In genomic region chr10:75135518-75136162, GRCm38 (mm10) we compare ENCODE assay signal across 14 mouse cellular contexts.
A peak's percentile ranks its signal among the peaks of the same experiment; 100 is the strongest.
DNase-seq lines count a peak whose midpoint lies in the region; ATAC-seq and TF ChIP-seq lines count a peak whose summit lies in the region.
"Had no signal": no experiment of that assay in that cellular context is flagged by ENCODE, and none has a peak within 500 bp of the region (broad histone marks: within the 10 kb centered on the region; RNA-seq: fewer than 3 reads in every experiment).

No protein-coding gene starts in this region.

- peak; percentile 48 to 70 for DNase-seq in layer of hippocampus, adult 18-20 months (ENCODE audit: low spot score in 2 of 2)
- no peak for DNase-seq in layer of hippocampus, postnatal 14 days (ENCODE audit: low spot score in 2 of 2)
- DNase-seq in midbrain, embryonic 11.5 days (ENCODE audit: low spot score, missing footprints): peak; percentile 54
- DNase-seq in midbrain, postnatal 0 days (ENCODE audit: low spot score): no peak
- DNase-seq in layer of hippocampus, postnatal 36 days: peak; percentile 32 to 44
- no peak for DNase-seq in urinary bladder, postnatal 25 days (ENCODE audit: low spot score)
- DNase-seq in adrenal gland, postnatal 36 days: no peak
- DNase-seq: lung, postnatal 14 days; thymus, postnatal 25 days had no signal

- no peaks in the 10 kb centered on the region for H3K27me3 ChIP-seq in midbrain, embryonic 11.5 days (ENCODE audit: control insufficient read depth, insufficient read depth, low read length)
- H3K27me3 ChIP-seq in midbrain, postnatal 0 days (ENCODE audit: insufficient read depth, low read length): no peaks in the 10 kb centered on the region
- H3K27me3 ChIP-seq in forebrain, embryonic 15.5 days: no peaks in the 10 kb centered on the region
- H3K27me3 ChIP-seq: kidney, embryonic 15.5 days; liver, embryonic 15.5 days had no signal

- H3K36me3 ChIP-seq in midbrain, embryonic 11.5 days (ENCODE audit: control insufficient read depth, insufficient read depth, low read length): peaks cover 3% of the 10 kb centered on the region
- peaks cover 26% of the 10 kb centered on the region for H3K36me3 ChIP-seq in midbrain, postnatal 0 days (ENCODE audit: insufficient read depth, low read length)
- H3K36me3 ChIP-seq in forebrain, embryonic 15.5 days: peaks cover 40% of the 10 kb centered on the region

- H3K9ac ChIP-seq in midbrain, embryonic 11.5 days (ENCODE audit: low read length): no peak overlapping the region
- H3K9ac ChIP-seq in midbrain, postnatal 0 days (replicated peaks; ENCODE audit: low read length, poor library complexity, severe bottlenecking): no peak overlapping the region
- no peak overlapping the region for H3K9ac ChIP-seq in forebrain, embryonic 15.5 days (replicated peaks)
- H3K9ac ChIP-seq: heart, embryonic 15.5 days; kidney, embryonic 15.5 days; liver, embryonic 15.5 days had no signal

- no peak for TF ChIP-seq CTCF in midbrain, postnatal 0 days (IDR thresholded peaks at IDR 0.05)

- ATAC-seq in midbrain, embryonic 11.5 days (ENCODE audit: low FRiP score): peak; percentile 31; the same call in 1 of the 2 replicates
- ATAC-seq in midbrain, postnatal 0 days (ENCODE audit: low FRiP score): no peak
- ATAC-seq in forebrain, embryonic 15.5 days (replicated peaks): peak; percentile 32
- ATAC-seq: activated CD4-positive, CD25-positive, alpha-beta regulatory T cell, adult 4 months had no signal

- H3K27ac ChIP-seq in midbrain, embryonic 11.5 days (ENCODE audit: low read depth, low read length): no peak overlapping the region
- no peak overlapping the region for H3K27ac ChIP-seq in midbrain, postnatal 0 days (ENCODE audit: low read depth, low read length)
- peak overlapping the region; percentile 34; the same call in 1 of the 2 replicates for H3K27ac ChIP-seq in forebrain, embryonic 15.5 days (replicated peaks)
- H3K27ac ChIP-seq: heart, embryonic 15.5 days; kidney, embryonic 15.5 days; liver, embryonic 15.5 days had no signal

- H3K4me3 ChIP-seq in midbrain, embryonic 11.5 days (ENCODE audit: low read depth, low read length): no peak overlapping the region
- H3K4me3 ChIP-seq in midbrain, postnatal 0 days (ENCODE audit: low read depth, low read length): no peak overlapping the region
- H3K4me3 ChIP-seq in forebrain, embryonic 15.5 days: no peak overlapping the region
- H3K4me3 ChIP-seq: heart, embryonic 15.5 days; kidney, embryonic 15.5 days; liver, embryonic 15.5 days had no signal

- no peaks in the 10 kb centered on the region for H3K4me1 ChIP-seq in midbrain, embryonic 11.5 days (ENCODE audit: control insufficient read depth, insufficient read depth, low read length)
- no peaks in the 10 kb centered on the region for H3K4me1 ChIP-seq in midbrain, postnatal 0 days (ENCODE audit: insufficient read depth, low read length)
- peaks cover 19% of the 10 kb centered on the region for H3K4me1 ChIP-seq in forebrain, embryonic 15.5 days
- H3K4me1 ChIP-seq: kidney, embryonic 15.5 days had no signal

- H3K9me3 ChIP-seq in midbrain, embryonic 11.5 days (ENCODE audit: control insufficient read depth, low read length): no peaks in the 10 kb centered on the region
- H3K9me3 ChIP-seq in midbrain, postnatal 0 days (ENCODE audit: low read length): no peaks in the 10 kb centered on the region
- H3K9me3 ChIP-seq in forebrain, embryonic 15.5 days: no peaks in the 10 kb centered on the region
- H3K9me3 ChIP-seq: heart, embryonic 15.5 days; kidney, embryonic 15.5 days; liver, embryonic 15.5 days had no signal

- 88% methylated on average over 21 of the region's 21 CpGs for WGBS in midbrain, embryonic 11.5 days
- WGBS in midbrain, postnatal 0 days: 85% methylated on average over 21 of the region's 21 CpGs
- 85% methylated on average over 21 of the region's 21 CpGs for WGBS in forebrain, embryonic 15.5 days

- no peak overlapping the region for H3K4me2 ChIP-seq in midbrain, embryonic 11.5 days
- no peak overlapping the region for H3K4me2 ChIP-seq in midbrain, postnatal 0 days (ENCODE audit: low read depth, low read length, poor library complexity, severe bottlenecking)
- H3K4me2 ChIP-seq in forebrain, embryonic 15.5 days (replicated peaks): no peak overlapping the region
- H3K4me2 ChIP-seq: heart, embryonic 15.5 days; kidney, embryonic 15.5 days; liver, embryonic 15.5 days had no signal

Comparison
In these comparisons a context has a peak if more than half of its experiments do, and no peak if none do; other contexts are left out.
1. DNase-seq: peak in layer of hippocampus, adult 18-20 months (2 of 2), midbrain, embryonic 11.5 days (single experiment) and layer of hippocampus, postnatal 36 days (2 of 2); none in layer of hippocampus, postnatal 14 days (0 of 2), midbrain, postnatal 0 days (single experiment), urinary bladder, postnatal 25 days (single experiment) and adrenal gland, postnatal 36 days (0 of 2).